Mouse (Mus musculus) limb, embryonic 15.5 days (tissue): ENCODE results near the gene Tcp11. TPM values are rescaled to one million over a fixed set of nuclear protein-coding genes. Genes with fewer than 3 reads are reported as not detected.
A peak's percentile ranks its signal among the peaks of the same experiment; 100 is the strongest.

Experiments
- ATAC-seq: fragments of 200-750 bp; cut with Nextera tagmentation; 2 replicates; pipeline ENCODE4 v1.8.0; 2017; ENCODE audit warnings: low read depth, moderate TSS enrichment; ENCODE audit not compliant: insufficient number of reproducible peaks, low FRiP score, low TSS enrichment
- H3K27ac ChIP-seq: fragments of 300-500 bp; sonication (generic); 2 replicates; pipeline ENCODE4 v1.5.1; 2015; ENCODE audit warnings: moderate library complexity, mild to moderate bottlenecking, inconsistent platforms
- H3K27me3 ChIP-seq: fragments of 300-500 bp; sonication (generic); 2 replicates; pipeline ENCODE4 v1.6.1; 2015; ENCODE audit warnings: inconsistent platforms
- H3K36me3 ChIP-seq: fragments of 300-500 bp; sonication (generic); 2 replicates; pipeline ENCODE4 v1.6.1; 2015; ENCODE audit warnings: inconsistent platforms
- H3K4me1 ChIP-seq: fragments of 300-500 bp; sonication (generic); 2 replicates; pipeline ENCODE4 v1.6.1; 2015; ENCODE audit warnings: inconsistent platforms
- H3K4me2 ChIP-seq: fragments of 300-500 bp; sonication (generic); 2 replicates; pipeline ENCODE4 v1.6.1; 2015; ENCODE audit warnings: mild to moderate bottlenecking, inconsistent platforms
- H3K4me3 ChIP-seq: fragments of 300-500 bp; sonication (generic); 2 replicates; pipeline ENCODE4 v1.5.1; 2015; ENCODE audit warnings: mild to moderate bottlenecking, inconsistent platforms
- H3K9ac ChIP-seq: fragments of 300-500 bp; sonication (generic); 2 replicates; pipeline ENCODE4 v1.6.1; 2015; ENCODE audit warnings: inconsistent platforms
- H3K9me3 ChIP-seq: fragments of 300-500 bp; sonication (generic); 2 replicates; pipeline ENCODE4 v1.6.1; 2016; ENCODE audit warnings: inconsistent platforms
- WGBS: fragments of 180-500 bp; shearing (Covaris S2); methylation state at CpG from one replicate; pipeline ENCODE4 v1.1.7; 2015; 5-methylcytosine and 5-hydroxymethylcytosine counted together
- polyA plus RNA-seq: library from polyadenylated mRNA; unstranded; fragments of >200 nt; fragmentation: Nextera tagmentation; extraction: Ambion mirVana; gene quantifications from 2 replicates; pipeline ENCODE4 v1.2.1, GENCODE M21; 2015

Gene Tcp11
- polyA plus RNA-seq, 1 experiment from 2014 or later = 1.5 TPM

DNA sequence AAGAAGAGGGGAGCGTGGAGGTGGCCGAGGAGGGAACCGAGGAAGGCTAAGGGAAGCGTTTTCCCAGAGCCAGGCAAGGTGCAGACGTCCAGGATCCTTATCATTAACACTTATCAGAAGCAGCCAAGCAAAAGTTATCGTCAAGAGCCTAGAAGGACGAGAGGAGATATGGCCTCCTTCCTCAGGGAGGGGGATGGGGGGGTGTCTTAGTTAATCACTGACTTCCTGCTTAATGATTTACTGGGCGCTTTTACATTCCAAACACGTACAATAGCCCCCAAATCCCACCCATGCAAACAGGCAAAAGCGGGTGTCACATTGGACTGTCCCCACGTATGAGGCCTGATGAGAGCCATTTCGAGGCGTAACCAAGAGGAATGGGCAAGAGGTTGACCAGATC, 2.4 kb upstream of the Tcp11 start:
- H3K27ac ChIP-seq = no peak overlapping the region
- WGBS = 66% methylated on average over 13 of the region's 13 CpGs
- H3K36me3 ChIP-seq = no peaks in the 10 kb centered on the region
- H3K4me2 ChIP-seq = no peak overlapping the region
- no peaks in the 10 kb centered on the region for H3K9me3 ChIP-seq
- H3K4me1 ChIP-seq = peaks cover 18% of the 10 kb centered on the region
- no peak overlapping the region for H3K9ac ChIP-seq
- H3K27me3 ChIP-seq = 0 out of 2 replicates have a peak, but pooled peaks cover 5% of the 10 kb centered on the region
- ATAC-seq = no peak
- H3K4me3 ChIP-seq = no peak overlapping the region

GRCm38 (mm10) chr17:28081856-28082255, 1.4 kb upstream of the Tcp11 start:
- ATAC-seq = no peak
- H3K4me2 ChIP-seq = no peak overlapping the region
- H3K27ac ChIP-seq = no peak overlapping the region
- H3K27me3 ChIP-seq = 0 out of 2 replicates have a peak, but pooled peaks cover 5% of the 10 kb centered on the region
- peaks cover 18% of the 10 kb centered on the region for H3K4me1 ChIP-seq
- H3K9ac ChIP-seq = no peak overlapping the region
- 86% methylated on average over 7 of the region's 7 CpGs for WGBS
- no peak overlapping the region for H3K4me3 ChIP-seq
- no peaks in the 10 kb centered on the region for H3K9me3 ChIP-seq
- no peaks in the 10 kb centered on the region for H3K36me3 ChIP-seq

GRCm38 (mm10) chr17:28081385-28081784, 946 bp upstream of the Tcp11 start:
- H3K27ac ChIP-seq = no peak overlapping the region
- no peak overlapping the region for H3K9ac ChIP-seq
- no peaks in the 10 kb centered on the region for H3K36me3 ChIP-seq
- peaks cover 18% of the 10 kb centered on the region for H3K4me1 ChIP-seq
- WGBS = 57% methylated on average over 9 of the region's 9 CpGs
- H3K9me3 ChIP-seq = no peaks in the 10 kb centered on the region
- ATAC-seq = no peak
- no peak overlapping the region for H3K4me3 ChIP-seq
- H3K4me2 ChIP-seq = no peak overlapping the region
- H3K27me3 ChIP-seq = 0 out of 2 replicates have a peak, but pooled peaks cover 5% of the 10 kb centered on the region

GRCm38 (mm10) chr17:28080817-28081165, 352 bp upstream of the Tcp11 start:
- H3K4me2 ChIP-seq = peak overlapping the region; percentile 100
- no peaks in the 10 kb centered on the region for H3K36me3 ChIP-seq
- peak overlapping the region; percentile 56 for H3K4me3 ChIP-seq
- WGBS = 11% methylated on average over 9 of the region's 9 CpGs
- H3K27ac ChIP-seq = no peak overlapping the region
- H3K27me3 ChIP-seq = 0 out of 2 replicates have a peak, but pooled peaks cover 5% of the 10 kb centered on the region
- H3K4me1 ChIP-seq = peaks cover 18% of the 10 kb centered on the region
- no peak for ATAC-seq
- H3K9ac ChIP-seq = no peak overlapping the region
- H3K9me3 ChIP-seq = no peaks in the 10 kb centered on the region

DNA sequence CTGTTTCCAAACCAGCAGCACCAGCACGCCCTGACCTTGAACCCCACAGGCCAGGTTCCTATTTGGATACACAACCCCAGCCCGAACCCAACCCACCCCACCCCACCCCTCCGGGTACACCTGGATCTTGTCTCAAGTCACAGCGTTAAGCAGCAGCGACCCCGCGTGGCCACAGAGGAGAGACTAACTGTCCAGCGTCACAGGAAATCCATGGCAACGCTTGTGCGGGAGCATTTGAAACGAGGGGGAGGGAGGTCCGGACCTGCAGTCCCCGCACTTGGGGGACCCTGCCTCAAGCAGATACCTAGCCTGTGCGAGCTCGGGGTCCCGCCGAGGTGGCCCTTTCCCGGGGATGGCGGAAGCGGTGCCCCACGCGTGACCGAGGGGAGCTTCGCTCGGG, 821 bp downstream of the Tcp11 start:
- peaks cover 15% of the 10 kb centered on the region for H3K4me1 ChIP-seq
- peak overlapping the region; percentile 100 for H3K4me2 ChIP-seq
- H3K9me3 ChIP-seq = no peaks in the 10 kb centered on the region
- WGBS = 0% methylated on average over 17 of the region's 25 CpGs
- H3K27me3 ChIP-seq = 0 out of 2 replicates have a peak, but pooled peaks cover 3% of the 10 kb centered on the region
- peak overlapping the region; percentile 52 for H3K9ac ChIP-seq
- H3K4me3 ChIP-seq = peak overlapping the region; percentile 56
- no peaks in the 10 kb centered on the region for H3K36me3 ChIP-seq
- ATAC-seq = peak; percentile 27; the same call in 1 of the 2 replicates
- H3K27ac ChIP-seq = no peak overlapping the region

DNA sequence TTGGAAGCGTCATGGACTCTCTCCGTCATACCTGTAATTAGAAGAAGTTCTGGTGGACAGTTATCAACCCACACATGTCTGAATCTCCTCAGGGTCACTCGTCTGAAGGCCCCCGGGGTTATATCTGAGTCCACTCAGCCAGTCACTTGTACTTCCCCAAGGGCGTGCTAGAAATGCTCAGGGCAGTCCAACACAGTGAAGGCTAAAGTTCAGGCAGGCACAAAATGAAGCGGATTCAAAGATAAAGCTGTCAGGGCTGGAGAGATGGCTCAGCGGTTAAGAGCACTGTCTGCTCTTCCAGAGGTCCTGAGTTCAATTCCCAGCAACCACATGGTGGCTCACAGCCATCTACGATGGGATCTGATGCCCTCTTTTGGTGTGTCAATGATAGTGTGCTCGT, 2.4 kb downstream of the Tcp11 start:
- H3K4me3 ChIP-seq = no peak overlapping the region

DNA sequence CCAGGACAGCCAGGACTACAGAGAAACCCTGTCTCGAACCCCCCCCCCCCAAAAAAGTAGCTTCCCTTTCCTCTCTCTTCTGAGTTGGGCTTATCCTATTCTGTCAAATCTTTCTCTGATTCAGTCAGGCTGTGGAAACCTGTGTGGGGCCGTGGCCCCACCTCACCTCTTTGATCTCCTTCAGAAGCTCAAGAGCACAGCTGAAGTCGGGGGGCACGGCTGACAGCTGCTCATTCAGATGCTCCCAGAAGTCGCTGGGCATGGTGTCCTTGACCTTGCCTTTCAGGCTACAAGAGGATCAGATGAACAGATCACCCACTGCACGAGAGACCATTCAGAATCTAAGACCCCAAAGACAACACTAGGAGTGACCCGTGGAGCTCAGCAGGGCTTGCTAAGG, 6.0 kb downstream of the Tcp11 start:
- 71% methylated on average over 7 of the region's 7 CpGs for WGBS
- Histone ChIP-seq H3K4me2 (no peak overlapping the region), H3K9me3 (no peaks in the 10 kb centered on the region), H3K4me3 (no peak overlapping the region), H3K4me1 (peaks cover 2% of the 10 kb centered on the region; the same call in 1 of the 2 replicates), H3K36me3 (no peaks in the 10 kb centered on the region), H3K9ac (no peak overlapping the region), H3K27me3 (no peaks in the 10 kb centered on the region), H3K27ac (no peak overlapping the region)
- ATAC-seq = no peak

More for the DNA sequence above, 2.4 kb downstream of the Tcp11 start:
- no peak for ATAC-seq
- Histone ChIP-seq H3K27me3 (no peaks in the 10 kb centered on the region), H3K4me2 (no peak overlapping the region), H3K27ac (no peak overlapping the region), H3K4me1 (peaks cover 12% of the 10 kb centered on the region), H3K9ac (no peak overlapping the region), H3K36me3 (no peaks in the 10 kb centered on the region), H3K9me3 (no peaks in the 10 kb centered on the region)
- WGBS = 78% methylated on average over 9 of the region's 9 CpGs

- ATAC-seq = no peak
- H3K27me3 ChIP-seq = no peaks in the 10 kb centered on the region
- H3K4me1 ChIP-seq = no peaks in the 10 kb centered on the region
- H3K4me3 ChIP-seq = no peak overlapping the region
- H3K9me3 ChIP-seq = no peaks in the 10 kb centered on the region
- no peak overlapping the region for H3K27ac ChIP-seq
- H3K4me2 ChIP-seq = no peak overlapping the region
- no peak overlapping the region for H3K9ac ChIP-seq
- no peaks in the 10 kb centered on the region for H3K36me3 ChIP-seq
- WGBS = 74% methylated on average over 2 of the region's 2 CpGs
Measured at GRCm38 (mm10) chr17:28072730-28073129, 7.7 kb downstream of the Tcp11 start.

DNA sequence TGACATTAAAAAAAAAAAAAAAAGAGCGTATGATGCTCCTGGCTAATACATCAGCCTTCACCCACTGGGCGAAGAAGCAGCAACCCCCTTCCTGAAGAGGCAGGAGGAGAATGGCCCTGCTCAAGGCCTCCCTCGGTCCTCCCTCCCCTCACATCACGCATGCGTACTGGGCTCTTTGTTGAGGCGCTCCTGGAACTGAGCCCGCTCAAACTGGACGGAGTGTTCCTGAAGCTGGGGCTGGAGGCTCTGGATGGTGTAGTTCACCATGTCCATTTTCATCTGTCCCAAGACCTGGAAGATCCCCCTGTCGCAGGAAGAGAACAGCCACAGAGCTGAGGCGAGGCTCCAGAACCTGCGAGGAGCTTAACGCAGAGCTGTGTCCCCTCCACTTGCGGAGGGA, 10.2 kb downstream of the Tcp11 start:
- peaks cover 12% of the 10 kb centered on the region for H3K4me1 ChIP-seq
- no peak overlapping the region for H3K27ac ChIP-seq
- no peak overlapping the region for H3K4me2 ChIP-seq
- H3K9me3 ChIP-seq = no peaks in the 10 kb centered on the region
- no peaks in the 10 kb centered on the region for H3K27me3 ChIP-seq
- H3K9ac ChIP-seq = no peak overlapping the region
- H3K36me3 ChIP-seq = no peaks in the 10 kb centered on the region
- ATAC-seq = no peak
- no peak overlapping the region for H3K4me3 ChIP-seq
- 91% methylated on average over 13 of the region's 13 CpGs for WGBS

DNA sequence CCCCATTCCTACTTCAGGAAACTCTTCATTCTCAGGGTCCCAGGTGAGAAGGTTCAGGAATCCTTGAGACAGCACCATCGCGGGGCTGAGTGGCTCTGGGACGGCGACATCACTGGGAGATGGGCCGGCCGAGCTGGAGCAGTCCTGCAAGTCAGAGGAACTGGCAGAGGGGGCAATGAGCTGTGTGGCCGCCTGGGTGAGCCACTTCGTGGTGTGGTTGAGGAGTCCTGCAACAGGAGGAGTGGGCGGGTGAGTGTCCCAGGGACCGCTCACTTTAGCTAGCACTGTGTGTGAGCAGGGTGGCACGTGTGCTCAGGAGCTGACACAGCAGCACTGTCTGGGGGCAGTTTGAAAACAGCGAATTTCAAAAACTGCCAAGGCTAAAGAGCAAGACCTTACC, 11.0 kb downstream of the Tcp11 start:
- H3K27me3 ChIP-seq = no peaks in the 10 kb centered on the region
- H3K36me3 ChIP-seq = no peaks in the 10 kb centered on the region
- no peaks in the 10 kb centered on the region for H3K9me3 ChIP-seq
- WGBS = 13% methylated on average over 12 of the region's 12 CpGs
- H3K4me2 ChIP-seq = no peak overlapping the region
- H3K4me3 ChIP-seq = no peak overlapping the region
- ATAC-seq = no peak
- H3K4me1 ChIP-seq = peaks cover 12% of the 10 kb centered on the region
- no peak overlapping the region for H3K27ac ChIP-seq
- H3K9ac ChIP-seq = no peak overlapping the region

DNA sequence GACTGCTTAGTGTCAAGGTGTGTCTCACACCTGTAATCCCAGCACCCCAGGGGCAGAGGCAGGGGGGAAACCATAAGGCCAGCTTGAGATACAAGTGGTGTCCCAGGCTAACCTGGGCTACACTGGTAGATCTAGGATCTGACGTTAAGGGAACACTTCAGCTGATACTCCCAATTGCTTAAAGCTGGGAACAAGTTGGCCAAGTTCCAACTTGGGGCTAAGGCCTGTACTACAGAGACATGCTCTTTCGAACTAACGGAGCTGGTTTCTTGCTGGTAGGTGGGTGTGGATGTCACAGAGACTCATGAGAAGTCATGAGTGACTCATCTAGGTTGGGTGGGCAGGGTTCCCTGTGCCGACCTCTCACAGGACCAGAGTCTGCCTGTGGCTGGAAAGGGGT, 13.1 kb downstream of the Tcp11 start:
- ATAC-seq = 0 out of 2 replicates have a peak, but pooled peaks have one; percentile 42
- no peaks in the 10 kb centered on the region for H3K27me3 ChIP-seq

GRCm38 (mm10) chr17:28063163-28063562, 17.3 kb downstream of the Tcp11 start:
- H3K27me3 ChIP-seq = no peaks in the 10 kb centered on the region
- H3K4me1 ChIP-seq = peaks cover 43% of the 10 kb centered on the region
- no peak overlapping the region for H3K9ac ChIP-seq
- no peak for ATAC-seq
- H3K4me2 ChIP-seq = 0 out of 2 replicates have a peak overlapping the region, but pooled peaks have one; percentile 2
- H3K4me3 ChIP-seq = no peak overlapping the region
- H3K9me3 ChIP-seq = no peaks in the 10 kb centered on the region
- 32% methylated on average over 6 of the region's 6 CpGs for WGBS
- H3K27ac ChIP-seq = peak overlapping the region; percentile 54
- H3K36me3 ChIP-seq = peaks cover 35% of the 10 kb centered on the region

More for the DNA sequence above, 13.1 kb downstream of the Tcp11 start:
- Histone ChIP-seq H3K9me3 (no peaks in the 10 kb centered on the region), H3K27ac (no peak overlapping the region), H3K4me2 (no peak overlapping the region), H3K36me3 (peaks cover 5% of the 10 kb centered on the region; the same call in 1 of the 2 replicates), H3K9ac (no peak overlapping the region), H3K4me1 (peaks cover 22% of the 10 kb centered on the region), H3K4me3 (no peak overlapping the region)
- 63% methylated on average over 4 of the region's 4 CpGs for WGBS

- Histone ChIP-seq H3K4me1 (peaks cover 43% of the 10 kb centered on the region), H3K9ac (no peak overlapping the region), H3K27ac (0 out of 2 replicates have a peak overlapping the region, but pooled peaks have one; percentile 44), H3K27me3 (no peaks in the 10 kb centered on the region), H3K4me3 (no peak overlapping the region), H3K4me2 (no peak overlapping the region), H3K9me3 (no peaks in the 10 kb centered on the region), H3K36me3 (peaks cover 39% of the 10 kb centered on the region)
- ATAC-seq = no peak
- 57% methylated on average over 7 of the region's 7 CpGs for WGBS
Measured at GRCm38 (mm10) chr17:28062710-28063109, 17.7 kb downstream of the Tcp11 start.
